Mouse (Mus musculus): ENCODE data around the gene Olfr453. TPM values are rescaled to one million over a fixed set of nuclear protein-coding genes. Genes with fewer than 3 reads are reported as not detected.

Gene Olfr453
- polyA plus RNA-seq, 1 experiment from 2014 or later = not detected

GRCm38 (mm10) chr6:42747846-42748245, 8.7 kb downstream of the Olfr453 start:
- Histone ChIP-seq H3K9me3 (replicated peaks; ENCODE audit: control insufficient read depth, low read length) (no peaks in the 10 kb centered on the region), H3K4me3 (ENCODE audit: low read depth, low read length) (no peak overlapping the region), H3K27ac (replicated peaks; ENCODE audit: low read depth, low read length) (no peak overlapping the region), H3K4me1 (ENCODE audit: control insufficient read depth, insufficient read depth, low read length) (no peaks in the 10 kb centered on the region), H3K4me2 (ENCODE audit: low read depth, low read length) (no peak overlapping the region), H3K36me3 (replicated peaks; ENCODE audit: control insufficient read depth, insufficient read depth, low read depth, low read length) (no peaks in the 10 kb centered on the region), H3K27me3 (ENCODE audit: control insufficient read depth, insufficient read depth, low read length) (no peaks in the 10 kb centered on the region), H3K9ac (replicated peaks; ENCODE audit: low read length) (no peak overlapping the region)
- DNase-seq (ENCODE audit: low spot score) (no peak), ATAC-seq (replicated peaks; ENCODE audit: insufficient number of reproducible peaks, low FRiP score, low TSS enrichment, low read depth) (no peak)

- H3K4me3 ChIP-seq (ENCODE audit: low read depth, low read length) = no peak within 1 kb of the TSS
- no peak within 1 kb of the TSS for H3K27ac ChIP-seq (replicated peaks; ENCODE audit: low read depth, low read length)
- H3K27me3 ChIP-seq (ENCODE audit: control insufficient read depth, insufficient read depth, low read length) = no peaks in the 10 kb centered on the region
- H3K36me3 ChIP-seq (replicated peaks; ENCODE audit: control insufficient read depth, insufficient read depth, low read depth, low read length) = no peaks in the 10 kb centered on the region
- H3K4me2 ChIP-seq (ENCODE audit: low read depth, low read length) = no peak within 1 kb of the TSS
- WGBS = 78% methylated on average over 1 of the region's 1 CpGs
- DNase-seq (ENCODE audit: low spot score) = no peak
- H3K9ac ChIP-seq (replicated peaks; ENCODE audit: low read length) = no peak within 1 kb of the TSS
- ATAC-seq (replicated peaks; ENCODE audit: insufficient number of reproducible peaks, low FRiP score, low TSS enrichment, low read depth) = no peak
- no peaks in the 10 kb centered on the region for H3K4me1 ChIP-seq (ENCODE audit: control insufficient read depth, insufficient read depth, low read length)
- H3K9me3 ChIP-seq (replicated peaks; ENCODE audit: control insufficient read depth, low read length) = no peaks in the 10 kb centered on the region
Observed at GRCm38 (mm10) chr6:42756104-42756503, 16.9 kb downstream of the Olfr453 start, which contains the start of gene Olfr38. Olfr38 (plus strand) TSS chr6:42756404.

GRCm38 (mm10) chr6:42777066-42777465, 37.9 kb downstream of the Olfr453 start:
- Histone ChIP-seq H3K27ac (replicated peaks; ENCODE audit: low read depth, low read length) (no peak overlapping the region), H3K4me2 (ENCODE audit: low read depth, low read length) (no peak overlapping the region)

GRCm38 (mm10) chr6:42784793-42785192, 45.6 kb downstream of the Olfr453 start, which contains the start of gene Olfr452:
Olfr452 (plus strand) TSS chr6:42785093.
- no peak within 1 kb of the TSS for H3K4me2 ChIP-seq (ENCODE audit: low read depth, low read length)
- H3K9ac ChIP-seq (replicated peaks; ENCODE audit: low read length) = no peak within 1 kb of the TSS
- DNase-seq (ENCODE audit: low spot score) (no peak), ATAC-seq (replicated peaks; ENCODE audit: insufficient number of reproducible peaks, low FRiP score, low TSS enrichment, low read depth) (no peak)
- no peak within 1 kb of the TSS for H3K27ac ChIP-seq (replicated peaks; ENCODE audit: low read depth, low read length)
- no peaks in the 10 kb centered on the region for H3K36me3 ChIP-seq (replicated peaks; ENCODE audit: control insufficient read depth, insufficient read depth, low read depth, low read length)
- no peaks in the 10 kb centered on the region for H3K4me1 ChIP-seq (ENCODE audit: control insufficient read depth, insufficient read depth, low read length)
- H3K27me3 ChIP-seq (ENCODE audit: control insufficient read depth, insufficient read depth, low read length) = no peaks in the 10 kb centered on the region
- no peak within 1 kb of the TSS for H3K4me3 ChIP-seq (ENCODE audit: low read depth, low read length)
- H3K9me3 ChIP-seq (replicated peaks; ENCODE audit: control insufficient read depth, low read length) = no peaks in the 10 kb centered on the region

More at GRCm38 (mm10) chr6:42777066-42777465, 37.9 kb downstream of the Olfr453 start:
- no peaks in the 10 kb centered on the region for H3K9me3 ChIP-seq (replicated peaks; ENCODE audit: control insufficient read depth, low read length)
- DNase-seq (ENCODE audit: low spot score) (no peak), ATAC-seq (replicated peaks; ENCODE audit: insufficient number of reproducible peaks, low FRiP score, low TSS enrichment, low read depth) (no peak)
- no peaks in the 10 kb centered on the region for H3K27me3 ChIP-seq (ENCODE audit: control insufficient read depth, insufficient read depth, low read length)
- no peaks in the 10 kb centered on the region for H3K36me3 ChIP-seq (replicated peaks; ENCODE audit: control insufficient read depth, insufficient read depth, low read depth, low read length)
- no peak overlapping the region for H3K4me3 ChIP-seq (ENCODE audit: low read depth, low read length)
- no peak overlapping the region for H3K9ac ChIP-seq (replicated peaks; ENCODE audit: low read length)
- no peaks in the 10 kb centered on the region for H3K4me1 ChIP-seq (ENCODE audit: control insufficient read depth, insufficient read depth, low read length)
- 85% methylated on average over 1 of the region's 1 CpGs for WGBS

GRCm38 (mm10) chr6:42790247-42790948, 51.2 kb downstream of the Olfr453 start:
- Histone ChIP-seq H3K9ac (replicated peaks; ENCODE audit: low read length) (no peak overlapping the region), H3K9me3 (replicated peaks; ENCODE audit: control insufficient read depth, low read length) (no peaks in the 10 kb centered on the region), H3K36me3 (replicated peaks; ENCODE audit: control insufficient read depth, insufficient read depth, low read depth, low read length) (no peaks in the 10 kb centered on the region), H3K27ac (replicated peaks; ENCODE audit: low read depth, low read length) (no peak overlapping the region), H3K4me1 (ENCODE audit: control insufficient read depth, insufficient read depth, low read length) (no peaks in the 10 kb centered on the region), H3K27me3 (ENCODE audit: control insufficient read depth, insufficient read depth, low read length) (no peaks in the 10 kb centered on the region), H3K4me3 (ENCODE audit: low read depth, low read length) (no peak overlapping the region), H3K4me2 (ENCODE audit: low read depth, low read length) (no peak overlapping the region)
- DNase-seq (ENCODE audit: low spot score) = no peak
- no peak for ATAC-seq (replicated peaks; ENCODE audit: insufficient number of reproducible peaks, low FRiP score, low TSS enrichment, low read depth)
- 45% methylated on average over 4 of the region's 4 CpGs for WGBS

- Histone ChIP-seq H3K27me3 (ENCODE audit: control insufficient read depth, insufficient read depth, low read length) (no peaks in the 10 kb centered on the region), H3K4me2 (ENCODE audit: low read depth, low read length) (no peak overlapping the region), H3K27ac (replicated peaks; ENCODE audit: low read depth, low read length) (no peak overlapping the region), H3K9me3 (replicated peaks; ENCODE audit: control insufficient read depth, low read length) (no peaks in the 10 kb centered on the region), H3K4me1 (ENCODE audit: control insufficient read depth, insufficient read depth, low read length) (no peaks in the 10 kb centered on the region), H3K4me3 (ENCODE audit: low read depth, low read length) (no peak overlapping the region), H3K9ac (replicated peaks; ENCODE audit: low read length) (no peak overlapping the region), H3K36me3 (replicated peaks; ENCODE audit: control insufficient read depth, insufficient read depth, low read depth, low read length) (no peaks in the 10 kb centered on the region)
- DNase-seq (ENCODE audit: low spot score) (no peak), ATAC-seq (replicated peaks; ENCODE audit: insufficient number of reproducible peaks, low FRiP score, low TSS enrichment, low read depth) (no peak)
- WGBS = 86% methylated on average over 9 of the region's 9 CpGs
Observed at GRCm38 (mm10) chr6:42790949-42791556, 51.9 kb downstream of the Olfr453 start.

GRCm38 (mm10) chr6:42794982-42795381, 55.8 kb downstream of the Olfr453 start:
- H3K27me3 ChIP-seq (ENCODE audit: control insufficient read depth, insufficient read depth, low read length) = no peaks in the 10 kb centered on the region

More at GRCm38 (mm10) chr6:42794982-42795381, 55.8 kb downstream of the Olfr453 start:
- Histone ChIP-seq H3K4me3 (ENCODE audit: low read depth, low read length) (no peak overlapping the region), H3K27ac (replicated peaks; ENCODE audit: low read depth, low read length) (no peak overlapping the region), H3K4me1 (ENCODE audit: control insufficient read depth, insufficient read depth, low read length) (no peaks in the 10 kb centered on the region), H3K36me3 (replicated peaks; ENCODE audit: control insufficient read depth, insufficient read depth, low read depth, low read length) (no peaks in the 10 kb centered on the region), H3K9me3 (replicated peaks; ENCODE audit: control insufficient read depth, low read length) (no peaks in the 10 kb centered on the region), H3K4me2 (ENCODE audit: low read depth, low read length) (no peak overlapping the region), H3K9ac (replicated peaks; ENCODE audit: low read length) (no peak overlapping the region)
- WGBS = 94% methylated on average over 3 of the region's 3 CpGs
- no peak for DNase-seq (ENCODE audit: low spot score)
- ATAC-seq (replicated peaks; ENCODE audit: insufficient number of reproducible peaks, low FRiP score, low TSS enrichment, low read depth) = no peak
